Mouse (Mus musculus) hindbrain, postnatal 0 days (tissue): ENCODE data around the gene Jup. TPM values are rescaled to one million over a fixed set of nuclear protein-coding genes. Genes with fewer than 3 reads are reported as not detected.

Source experiments
- ATAC-seq: fragments of 200-750 bp; cut with Nextera tagmentation; 2 replicates; pipeline ENCODE4 v1.8.0; 2017; ENCODE audit warnings: mild to moderate bottlenecking, moderate TSS enrichment, moderate library complexity
- DNase-seq: peaks from one replicate; pipeline ENCODE4 v3.0.0-alpha.2; 2015; ENCODE audit warnings: low spot score
- H3K27ac ChIP-seq: fragments of 300-500 bp; sonication (generic); 2 replicates; pipeline ENCODE4 v1.5.1; 2014; ENCODE audit warnings: mild to moderate bottlenecking
- H3K27me3 ChIP-seq: fragments of 300-500 bp; sonication (generic); 2 replicates; pipeline ENCODE4 v1.6.1; 2014; ENCODE audit warnings: low read length, mixed read lengths; ENCODE audit not compliant: insufficient read depth
- H3K36me3 ChIP-seq: fragments of 300-500 bp; sonication (generic); 2 replicates; pipeline ENCODE4 v1.6.1; 2014; ENCODE audit warnings: low read length, mixed read lengths; ENCODE audit not compliant: insufficient read depth
- H3K4me1 ChIP-seq: fragments of 300-500 bp; sonication (generic); 2 replicates; pipeline ENCODE4 v1.6.1; 2014; ENCODE audit warnings: antibody characterized with exemption, low read length, mixed read lengths; ENCODE audit not compliant: insufficient read depth
- H3K4me2 ChIP-seq: fragments of 300-500 bp; sonication (generic); 2 replicates; pipeline ENCODE4 v1.6.1; 2014; ENCODE audit warnings: low read depth, mild to moderate bottlenecking, low read length, moderate library complexity, mixed read lengths
- H3K4me3 ChIP-seq: fragments of 300-500 bp; sonication (generic); 2 replicates; pipeline ENCODE4 v1.5.1; 2014; ENCODE audit warnings: low read length
- H3K9ac ChIP-seq: fragments of 300-500 bp; sonication (generic); replicated peaks from 2 replicates; pipeline ENCODE4 v1.6.1; 2014; ENCODE audit warnings: mild to moderate bottlenecking, low read length, moderate library complexity, mixed read lengths
- H3K9me3 ChIP-seq: fragments of 300-500 bp; sonication (generic); 2 replicates; pipeline ENCODE4 v1.6.1; 2016; ENCODE audit warnings: low read length, mixed read lengths
- CTCF ChIP-seq: IDR thresholded peaks from 2 replicates; pipeline ENCODE4 v1.5.1; 2016; ENCODE audit warnings: antibody characterized with exemption, control low read depth, low read depth
- WGBS: fragments of 180-500 bp; shearing (Covaris S2); extraction: QIAGEN DNeasy Blood & Tissue Kit; methylation state at CpG from one replicate; pipeline ENCODE4 v1.1.7; 2014; 5-methylcytosine and 5-hydroxymethylcytosine counted together
- polyA plus RNA-seq: library from polyadenylated mRNA; unstranded; fragments of >200 nt; fragmentation: Nextera tagmentation; extraction: Ambion mirVana; gene quantifications from 2 replicates; pipeline ENCODE4 v1.2.1, GENCODE M21; 2015
- total RNA-seq: library from RNA; depleted of rRNA; stranded (reverse); fragments of >200 nt; gene quantifications from 2 replicates; pipeline ENCODE4 v1.2.3, GENCODE M21; 2014

Jup gene
- total and polyA plus RNA-seq, 2 experiments from 2014 or later, result 49.8 to 119 TPM

DNA sequence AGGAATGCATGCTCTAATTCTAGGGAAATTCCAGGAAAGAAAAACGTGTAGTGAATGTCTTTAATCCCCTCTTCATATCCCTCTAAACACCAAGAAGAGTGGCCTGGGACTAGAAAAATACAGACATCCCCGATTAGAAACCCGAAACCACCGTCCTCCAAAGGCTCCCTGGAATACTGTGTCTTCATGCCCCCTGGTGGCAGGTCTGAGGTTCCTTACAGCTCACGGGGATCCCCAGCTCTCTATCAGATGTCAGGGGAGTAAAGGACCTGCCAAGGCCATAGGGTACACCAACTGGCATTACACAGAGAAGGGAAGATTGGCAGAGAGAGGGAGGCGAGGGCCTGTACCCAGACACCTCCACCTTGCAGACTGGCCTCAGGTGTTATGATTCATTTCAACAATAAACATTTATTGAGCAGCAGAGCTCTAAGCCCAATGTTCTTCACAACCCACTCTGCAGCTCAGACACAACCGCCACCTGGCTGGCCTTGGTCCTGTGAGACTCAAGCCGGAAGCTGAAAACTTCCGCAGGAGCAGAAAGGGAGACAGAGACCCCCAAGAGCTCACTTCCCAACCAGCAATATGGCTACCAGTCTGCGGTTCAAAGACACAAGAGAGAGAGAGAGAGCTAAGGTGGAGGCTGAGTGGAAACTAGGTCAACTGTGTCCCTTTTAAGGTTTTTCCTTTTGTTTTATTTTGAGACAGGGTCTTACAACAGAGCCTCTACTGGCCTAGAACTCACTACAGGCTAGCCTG lies 10.7 kb upstream of the Jup start:
- ATAC-seq (0 out of 2 replicates have a peak, but pooled peaks have one; percentile 46), DNase-seq (peak; percentile 72)
- H3K36me3 ChIP-seq, result no peaks in the 10 kb centered on the region; the same call in 1 of the 2 replicates
- TF ChIP-seq CTCF, result peak; percentile 77
- H3K4me1 ChIP-seq, result peaks cover 6% of the 10 kb centered on the region
- no peak overlapping the region for H3K4me2 ChIP-seq
- H3K9ac ChIP-seq, result no peak overlapping the region
- H3K27me3 ChIP-seq, result no peaks in the 10 kb centered on the region
- no peak overlapping the region for H3K4me3 ChIP-seq
- no peak overlapping the region for H3K27ac ChIP-seq
- H3K9me3 ChIP-seq, result no peaks in the 10 kb centered on the region
- WGBS, result 42% methylated on average over 10 of the region's 10 CpGs

DNA sequence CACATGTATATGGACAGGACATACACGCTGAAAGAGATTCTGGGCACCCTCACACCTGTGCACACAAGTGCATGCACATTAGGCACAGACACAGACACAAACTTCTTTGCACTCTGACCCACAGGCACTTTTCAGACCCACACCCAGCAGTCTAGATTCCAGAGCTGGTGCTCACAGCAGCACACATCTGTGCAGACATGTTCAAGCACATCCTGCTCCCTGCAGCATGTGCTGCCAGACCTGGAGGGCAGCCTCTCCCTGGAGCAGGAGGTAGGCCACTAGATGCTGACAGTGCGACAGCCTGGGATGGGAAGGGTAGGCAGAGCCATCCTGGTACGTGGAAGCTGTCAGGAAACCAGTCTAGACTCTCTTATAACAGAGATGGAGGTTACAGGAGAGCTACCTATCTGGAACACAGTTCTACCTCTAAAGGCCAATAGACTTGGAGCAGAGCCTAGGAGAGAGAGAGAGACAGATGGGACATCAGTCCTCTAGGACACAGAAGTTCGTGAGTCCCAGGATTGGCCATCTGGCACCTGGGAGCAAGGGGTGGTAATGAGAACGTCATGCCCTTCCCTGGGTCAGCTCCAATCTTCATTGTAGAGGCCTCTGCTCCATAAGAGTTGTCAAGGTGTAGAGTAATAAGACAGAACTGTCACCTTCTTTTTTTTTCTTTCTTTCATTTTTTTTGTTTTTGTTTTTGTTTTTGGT lies 9.6 kb upstream of the Jup start:
- TF ChIP-seq CTCF, result no peak
- no peaks in the 10 kb centered on the region for H3K27me3 ChIP-seq
- H3K9ac ChIP-seq, result no peak overlapping the region
- no peak overlapping the region for H3K4me3 ChIP-seq
- DNase-seq (no peak), ATAC-seq (no peak)
- no peaks in the 10 kb centered on the region; the same call in 1 of the 2 replicates for H3K36me3 ChIP-seq
- no peak overlapping the region for H3K4me2 ChIP-seq
- H3K27ac ChIP-seq, result no peak overlapping the region
- H3K4me1 ChIP-seq, result no peaks in the 10 kb centered on the region
- no peaks in the 10 kb centered on the region for H3K9me3 ChIP-seq
- WGBS, result 70% methylated on average over 5 of the region's 5 CpGs

DNA sequence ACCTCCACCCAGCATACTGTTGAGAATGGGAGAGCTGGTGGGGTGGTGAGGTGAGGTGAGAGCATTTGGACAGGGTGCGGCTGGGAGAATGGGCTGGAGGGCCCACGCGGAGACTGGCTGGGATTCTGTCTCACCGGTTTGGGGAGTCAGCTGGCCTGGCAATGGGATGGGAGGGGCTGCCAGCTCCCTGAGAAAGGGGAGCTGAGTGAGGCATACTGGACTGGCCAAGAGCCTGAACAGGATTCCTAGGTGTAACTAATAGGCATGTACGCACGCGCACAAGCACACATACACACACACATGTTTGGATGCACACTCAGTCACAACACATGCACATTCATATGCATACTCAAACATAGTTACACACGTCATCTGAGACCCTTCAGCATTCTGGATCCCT lies 8.7 kb upstream of the Jup start:
- Histone ChIP-seq H3K36me3 (no peaks in the 10 kb centered on the region; the same call in 1 of the 2 replicates), H3K4me2 (no peak overlapping the region), H3K9ac (no peak overlapping the region), H3K9me3 (no peaks in the 10 kb centered on the region), H3K4me3 (no peak overlapping the region), H3K4me1 (no peaks in the 10 kb centered on the region), H3K27me3 (no peaks in the 10 kb centered on the region), H3K27ac (no peak overlapping the region)
- no peak for TF ChIP-seq CTCF
- WGBS, result 85% methylated on average over 8 of the region's 8 CpGs
- ATAC-seq (no peak), DNase-seq (no peak)

DNA sequence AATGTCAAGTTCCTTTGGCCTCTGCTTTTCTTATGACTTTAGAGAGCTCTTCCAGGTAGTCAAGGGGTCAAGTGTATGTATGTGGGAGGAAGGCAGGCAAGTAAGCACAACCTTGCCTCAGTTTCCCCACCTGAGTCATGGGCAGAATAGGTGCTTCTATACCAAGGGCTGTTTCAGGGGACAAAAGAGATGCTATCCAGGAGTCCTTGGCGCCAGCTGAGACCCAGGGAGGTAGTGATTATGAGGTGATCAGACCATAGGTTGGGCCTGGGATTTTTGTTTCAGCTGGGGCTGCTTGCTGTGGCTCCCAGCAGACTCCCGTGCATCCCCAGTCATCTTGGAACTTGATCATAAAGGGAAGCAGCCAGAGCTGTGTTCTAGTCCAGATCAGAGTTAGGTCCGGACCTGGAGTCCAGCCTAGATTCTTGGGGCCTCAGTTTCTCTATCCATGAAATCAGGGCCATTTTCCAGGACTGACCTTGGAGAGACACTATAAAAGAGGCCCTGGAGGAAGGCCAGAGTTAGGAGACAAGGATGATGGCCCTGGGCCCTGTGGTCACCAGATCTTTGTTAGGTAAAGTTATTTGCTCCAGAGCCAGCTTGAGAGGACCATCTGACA lies 7.0 kb upstream of the Jup start:
- TF ChIP-seq CTCF, result no peak
- Histone ChIP-seq H3K36me3 (no peaks in the 10 kb centered on the region; the same call in 1 of the 2 replicates), H3K4me2 (no peak overlapping the region), H3K4me3 (no peak overlapping the region), H3K4me1 (no peaks in the 10 kb centered on the region), H3K9ac (no peak overlapping the region), H3K27me3 (no peaks in the 10 kb centered on the region), H3K9me3 (no peaks in the 10 kb centered on the region), H3K27ac (no peak overlapping the region)
- no peak for ATAC-seq
- 88% methylated on average over 3 of the region's 3 CpGs for WGBS
- no peak for DNase-seq

DNA sequence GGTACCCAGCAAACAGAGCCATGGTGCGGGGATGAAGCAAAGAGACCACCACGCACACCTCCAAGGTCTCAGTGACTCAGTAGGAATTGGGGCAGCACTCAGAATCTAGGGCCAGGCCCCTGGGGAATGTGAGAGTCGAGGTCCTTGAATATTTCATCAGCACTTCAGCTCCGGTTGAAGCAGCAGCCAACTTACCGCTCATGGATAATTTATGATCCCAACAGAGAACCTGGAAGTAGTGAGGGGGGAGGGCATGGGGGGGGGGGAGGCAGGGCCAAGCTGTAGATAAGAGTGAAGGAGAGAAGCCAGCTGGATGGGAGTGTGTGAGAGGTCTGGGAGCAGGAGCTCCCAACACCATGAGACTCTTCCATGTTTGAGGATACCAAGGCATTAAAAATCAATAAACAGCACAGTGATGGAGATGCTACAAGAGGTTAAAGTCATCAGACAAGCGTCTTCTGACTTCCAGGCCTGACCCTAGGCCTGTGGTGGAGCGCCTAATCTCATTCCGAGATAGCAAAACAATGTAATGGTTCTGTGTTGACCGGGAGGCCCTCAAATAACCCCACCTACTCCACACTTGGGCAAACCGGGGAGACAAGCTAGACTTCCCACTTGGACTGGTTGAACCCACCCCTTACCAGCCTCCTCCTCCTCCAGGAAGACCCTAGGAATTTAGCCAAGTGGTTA lies 6.0 kb upstream of the Jup start:
- no peak for ATAC-seq
- no peak for DNase-seq
- Histone ChIP-seq H3K27me3 (no peaks in the 10 kb centered on the region), H3K4me3 (no peak overlapping the region), H3K27ac (no peak overlapping the region), H3K4me2 (no peak overlapping the region), H3K9ac (no peak overlapping the region), H3K36me3 (no peaks in the 10 kb centered on the region; the same call in 1 of the 2 replicates), H3K4me1 (no peaks in the 10 kb centered on the region), H3K9me3 (no peaks in the 10 kb centered on the region)
- 68% methylated on average over 10 of the region's 10 CpGs for WGBS
- no peak for TF ChIP-seq CTCF

- ATAC-seq (no peak), DNase-seq (no peak)
- H3K9ac ChIP-seq, result no peak overlapping the region
- no peaks in the 10 kb centered on the region for H3K36me3 ChIP-seq
- no peaks in the 10 kb centered on the region for H3K9me3 ChIP-seq
- H3K27me3 ChIP-seq, result no peaks in the 10 kb centered on the region
- no peaks in the 10 kb centered on the region for H3K4me1 ChIP-seq
- WGBS, result 81% methylated on average over 2 of the region's 2 CpGs
- no peak overlapping the region for H3K4me2 ChIP-seq
- H3K27ac ChIP-seq, result no peak overlapping the region
- H3K4me3 ChIP-seq, result no peak overlapping the region
- no peak for TF ChIP-seq CTCF
Measured at GRCm38 (mm10) chr11:100402682-100403081, 5.1 kb upstream of the Jup start.
